Mouse (Mus musculus) spleen, adult 18-20 months (tissue): Measurements from ENCODE around the gene Sde2.

Source experiments
- DNase-seq, 2 experiments: peaks; one replicate each; pipeline ENCODE4 v3.0.0; 2022; ENCODE audit warnings: mixed read lengths in 2 of 2

The Sde2 gene

GRCm38 (mm10) chr1:180850316-180851270 lies at the start of gene Sde2:
TSS of gene Sde2 (plus strand) at chr1:180851127.
- peak; percentile 100 for DNase-seq

- DNase-seq = no peak
Observed at GRCm38 (mm10) chr1:180801466-180801994, 49.4 kb upstream of the Sde2 start.

GRCm38 (mm10) chr1:180803881-180804280 lies 47.0 kb upstream of the Sde2 start:
- DNase-seq = no peak

- no peak for DNase-seq
Observed at GRCm38 (mm10) chr1:180808831-180809230, 42.1 kb upstream of the Sde2 start.

- no peak for DNase-seq
Observed at GRCm38 (mm10) chr1:180810976-180811375, 40.0 kb upstream of the Sde2 start.

- DNase-seq = no peak
Observed at GRCm38 (mm10) chr1:180811596-180812462, 39.1 kb upstream of the Sde2 start.

GRCm38 (mm10) chr1:180812463-180813408 lies 38.2 kb upstream of the Sde2 start:
- peak; percentile 48 to 60 for DNase-seq

GRCm38 (mm10) chr1:180813409-180813884 lies 37.5 kb upstream of the Sde2 start:
- DNase-seq = peak; percentile 93 to 94

GRCm38 (mm10) chr1:180813885-180814740 lies 36.8 kb upstream of the Sde2 start, which contains the start of gene H3f3a:
TSS of gene H3f3a (minus strand) at chr1:180813943.
- peak; percentile 86 to 92 for DNase-seq

- DNase-seq = no peak
Observed at GRCm38 (mm10) chr1:180815371-180816024, 35.4 kb upstream of the Sde2 start.

- no peak for DNase-seq
Observed at GRCm38 (mm10) chr1:180818000-180818399, 32.9 kb upstream of the Sde2 start.

GRCm38 (mm10) chr1:180821101-180821500 lies 29.8 kb upstream of the Sde2 start:
- no peak for DNase-seq

- DNase-seq = no peak
Observed at GRCm38 (mm10) chr1:180822276-180822675, 28.7 kb upstream of the Sde2 start.

- DNase-seq = no peak
Observed at GRCm38 (mm10) chr1:180823716-180824115, 27.2 kb upstream of the Sde2 start.

- peak; percentile 71 to 73 for DNase-seq
Observed at GRCm38 (mm10) chr1:180824721-180825120, 26.2 kb upstream of the Sde2 start.

GRCm38 (mm10) chr1:180826634-180827033 lies 24.3 kb upstream of the Sde2 start:
- peak; percentile 19 to 38 for DNase-seq

GRCm38 (mm10) chr1:180829775-180830174 lies 21.2 kb upstream of the Sde2 start:
- peak; percentile 48 to 59 for DNase-seq

GRCm38 (mm10) chr1:180830175-180830574 lies 20.8 kb upstream of the Sde2 start:
- no peak for DNase-seq

- no peak for DNase-seq
Observed at GRCm38 (mm10) chr1:180830588-180831346, 20.2 kb upstream of the Sde2 start.
